Mouse (Mus musculus) retina, postnatal 7 days (tissue): Measurements from ENCODE around the gene Stac2.
A peak's percentile ranks its signal among the peaks of the same experiment; 100 is the strongest.

Experiments
- DNase-seq: peaks from one replicate; pipeline ENCODE4 v3.0.0-alpha.2; 2012; ENCODE audit warnings: low read depth, low spot score

The Stac2 gene

DNA sequence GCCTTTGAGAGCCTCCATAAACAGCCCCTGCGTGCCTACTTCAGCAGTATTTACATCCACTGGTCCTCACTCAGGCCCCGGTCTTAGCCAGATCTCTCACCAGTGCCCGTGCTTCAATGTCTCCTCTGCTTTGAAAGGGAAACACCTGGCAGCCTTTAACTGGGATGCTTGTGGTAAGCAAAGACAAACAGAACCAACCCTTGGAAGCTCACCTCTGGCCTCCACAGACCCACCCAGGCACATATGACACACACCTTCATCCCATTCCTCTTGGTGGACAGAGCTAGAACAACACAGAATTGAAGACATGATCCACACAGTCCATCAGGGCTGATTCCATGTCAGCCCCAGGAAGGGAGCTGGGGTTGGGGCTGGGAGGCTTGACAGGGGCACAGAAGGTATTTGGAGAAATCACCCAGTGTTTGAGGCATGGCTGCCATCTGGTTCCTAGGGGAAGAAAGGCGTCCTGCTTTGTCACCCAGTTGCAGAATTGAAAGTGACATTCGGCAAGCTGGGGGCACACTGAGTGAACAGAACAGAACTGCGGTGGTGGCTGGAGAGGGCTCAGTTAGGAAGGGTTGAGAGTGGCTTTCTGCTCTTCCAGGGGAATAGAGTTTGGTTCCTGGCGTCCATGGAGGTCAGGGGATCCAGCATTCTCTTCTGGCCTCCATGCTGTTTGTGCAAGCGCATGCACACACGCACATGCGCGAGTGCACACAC lies 55.0 kb downstream of the Stac2 start:
- no peak for DNase-seq

DNA sequence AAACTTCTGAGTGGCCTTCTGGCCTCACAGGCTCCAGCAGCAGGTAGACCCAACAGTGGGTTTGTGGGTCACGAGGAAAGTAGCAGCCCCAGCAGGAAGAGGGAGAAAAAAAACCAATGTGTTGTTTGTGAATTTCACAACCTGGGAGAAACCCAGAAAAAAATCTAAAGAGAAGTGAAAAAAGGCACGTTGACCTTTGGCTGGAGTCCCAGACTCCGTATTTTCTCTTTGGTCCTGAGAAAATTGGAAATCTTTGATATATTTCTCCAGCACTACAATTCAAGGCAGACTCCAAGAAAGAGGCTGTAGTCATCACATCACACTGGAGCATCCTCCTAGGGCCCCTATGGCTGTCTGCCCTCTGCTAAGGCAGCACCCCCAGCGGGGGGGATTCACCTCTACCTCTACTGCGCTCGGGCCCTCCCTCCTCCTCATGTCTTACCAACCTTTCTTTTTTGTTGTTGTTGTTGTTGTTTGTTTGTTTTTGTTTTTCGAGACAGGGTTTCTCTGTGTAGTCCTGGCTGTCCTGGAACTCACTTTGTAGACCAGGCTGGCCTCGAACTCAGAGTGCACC lies 55.8 kb downstream of the Stac2 start:
- no peak for DNase-seq

DNA sequence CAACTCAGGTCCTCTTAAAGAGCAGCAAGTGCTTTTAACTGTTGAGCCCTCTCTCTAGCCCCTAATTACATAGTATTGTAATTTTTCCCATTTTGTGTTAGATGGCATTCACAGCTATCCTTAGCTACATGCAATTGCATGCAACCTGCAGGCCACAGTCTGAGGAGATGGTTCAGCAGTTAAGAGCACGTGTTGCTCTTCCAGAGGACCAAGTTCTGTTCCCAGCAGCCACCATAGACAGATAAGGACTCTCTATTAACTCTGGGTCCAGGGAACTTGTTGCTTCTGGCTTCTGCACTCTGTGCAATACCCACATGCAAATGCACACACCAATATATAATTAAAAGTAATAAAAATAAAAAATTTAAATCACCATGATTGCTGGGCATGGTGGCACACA lies 56.6 kb downstream of the Stac2 start:
- no peak for DNase-seq

DNA sequence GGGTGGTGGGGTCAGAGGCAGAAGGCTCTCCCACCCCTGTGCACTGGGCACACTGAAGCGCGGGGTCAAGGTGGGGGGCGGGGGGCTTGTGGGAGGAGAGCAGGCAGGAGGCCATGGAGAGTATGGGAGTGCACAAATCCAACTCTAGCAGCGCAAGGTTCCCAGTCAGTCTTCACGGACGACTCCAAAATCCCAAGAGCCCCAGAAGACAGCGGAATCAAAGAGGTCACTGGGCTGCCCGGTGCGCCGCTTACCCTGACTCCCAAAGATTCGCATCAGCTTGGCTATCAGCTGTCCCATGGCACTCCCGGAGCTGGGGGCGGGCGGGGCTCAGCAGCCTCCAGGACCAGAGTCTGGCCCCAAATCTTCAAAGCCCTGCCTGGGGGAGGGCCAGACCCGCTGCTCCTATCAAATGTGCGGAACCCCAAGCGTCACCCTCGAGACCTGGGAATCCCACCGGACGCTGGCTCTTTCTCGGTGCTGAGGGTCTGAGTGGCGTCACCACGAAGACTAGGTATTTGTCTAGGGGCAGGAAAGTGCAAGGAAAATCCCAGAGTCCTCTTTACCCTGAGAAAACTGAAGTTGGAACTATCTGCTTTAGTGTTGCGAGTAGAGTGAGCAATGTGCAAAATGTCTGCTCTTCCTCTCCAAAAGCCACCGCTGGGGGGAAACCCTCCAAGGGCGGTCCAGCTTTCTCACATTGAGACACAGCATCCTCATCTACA lies 57.5 kb downstream of the Stac2 start, which contains the start of gene Arl5c:
Arl5c (minus strand) TSS at position 618 of the 725 bp plus-strand sequence.
- DNase-seq = no peak

DNA sequence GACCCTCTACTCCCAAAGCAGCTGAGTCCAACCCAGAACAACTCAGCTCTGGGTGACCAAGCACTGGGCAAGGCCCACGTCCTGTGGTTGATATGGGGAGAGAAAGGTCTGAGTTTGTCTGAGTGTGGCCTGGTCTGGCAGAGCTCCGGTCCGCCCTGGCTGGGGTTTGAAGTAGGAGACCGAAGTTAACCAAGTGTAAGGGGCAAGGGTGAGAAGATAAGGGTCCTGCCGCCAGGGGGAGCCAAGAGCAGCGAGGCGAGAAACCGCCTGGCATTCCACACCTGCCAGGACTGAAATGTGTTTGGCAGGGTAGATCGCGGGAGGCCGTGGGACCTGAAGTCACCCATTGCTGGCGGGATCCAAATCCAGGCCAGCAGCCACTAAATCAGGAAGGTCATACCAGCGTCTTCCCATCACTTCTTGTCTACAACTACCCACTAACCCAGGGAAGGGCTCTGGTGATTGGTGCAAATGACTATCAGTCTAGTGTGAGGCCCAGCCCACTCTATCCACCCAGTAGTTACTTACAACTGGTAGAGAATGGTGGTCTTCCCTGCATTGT lies 58.6 kb downstream of the Stac2 start:
- DNase-seq = no peak

DNA sequence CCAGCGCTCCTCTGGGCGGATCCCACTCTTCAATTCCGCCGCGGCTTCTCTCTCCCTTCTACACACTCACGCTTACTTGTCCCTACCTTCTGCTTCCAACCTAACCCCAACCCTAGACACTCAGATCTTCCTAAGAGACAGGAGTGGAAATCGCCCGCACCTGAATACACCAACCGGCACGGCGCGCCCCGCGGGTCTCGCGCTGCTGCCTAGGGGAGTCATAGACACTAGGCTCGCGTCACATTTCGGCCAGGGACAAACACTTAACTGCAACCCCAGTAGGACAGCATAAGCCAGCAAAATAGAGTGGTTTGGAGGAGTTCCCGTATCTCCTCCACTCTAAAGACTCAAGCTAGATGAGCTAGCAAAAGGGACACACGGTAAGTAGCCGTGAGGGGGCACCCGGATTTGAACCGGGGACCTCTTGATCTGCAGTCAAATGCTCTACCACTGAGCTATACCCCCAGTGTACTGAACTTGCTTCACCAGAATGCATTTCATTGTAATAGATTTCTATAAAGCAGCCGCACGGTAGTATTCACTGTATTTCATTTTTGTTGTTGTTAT lies 64.6 kb downstream of the Stac2 start:
- peak; percentile 72 for DNase-seq

DNA sequence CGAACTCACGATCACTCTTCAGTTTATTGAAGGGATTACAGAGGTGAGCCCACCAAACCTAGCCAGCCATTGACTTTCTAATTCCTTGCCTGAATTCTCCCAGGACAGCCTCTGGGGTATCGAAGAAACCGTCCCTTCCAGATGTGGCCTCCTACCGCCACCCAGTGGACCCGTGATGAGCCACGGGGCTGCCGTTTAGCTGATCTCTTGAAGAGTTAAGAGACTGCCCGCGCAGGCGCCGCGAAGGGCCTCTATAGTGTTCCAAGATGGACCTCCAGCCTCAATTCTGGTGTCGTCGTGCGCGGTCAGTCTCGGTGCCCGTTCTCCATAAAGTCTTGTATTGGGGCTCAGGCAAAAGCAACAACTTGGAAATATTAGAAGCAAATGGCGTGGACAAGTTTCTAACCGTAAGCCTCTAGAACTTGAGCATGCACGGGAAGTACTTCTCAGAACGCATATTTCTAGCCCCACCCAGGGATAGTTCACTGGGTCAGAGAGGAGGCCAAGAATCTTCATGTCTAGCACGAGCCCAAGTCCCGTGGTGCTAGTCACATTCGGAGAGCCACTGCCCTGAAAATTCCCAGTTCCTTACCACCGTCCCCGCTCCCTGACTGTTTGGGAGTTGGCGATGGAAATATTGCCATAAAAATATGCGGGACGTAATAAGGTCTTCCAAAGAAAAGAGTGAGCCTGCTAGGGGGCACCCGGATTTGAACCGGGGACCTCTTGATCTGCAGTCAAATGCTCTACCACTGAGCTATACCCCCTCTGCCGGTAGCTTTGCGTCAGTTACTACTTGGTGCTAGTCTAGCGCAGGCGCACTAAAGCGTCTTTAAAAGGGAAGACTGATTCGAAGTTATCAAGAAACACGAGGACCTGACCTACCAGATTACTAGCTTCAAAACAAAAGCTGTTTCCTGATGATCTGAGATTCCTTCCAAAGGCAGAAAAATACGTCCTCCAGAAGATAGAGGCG lies 65.4 kb downstream of the Stac2 start:
- DNase-seq = peak; percentile 87

DNA sequence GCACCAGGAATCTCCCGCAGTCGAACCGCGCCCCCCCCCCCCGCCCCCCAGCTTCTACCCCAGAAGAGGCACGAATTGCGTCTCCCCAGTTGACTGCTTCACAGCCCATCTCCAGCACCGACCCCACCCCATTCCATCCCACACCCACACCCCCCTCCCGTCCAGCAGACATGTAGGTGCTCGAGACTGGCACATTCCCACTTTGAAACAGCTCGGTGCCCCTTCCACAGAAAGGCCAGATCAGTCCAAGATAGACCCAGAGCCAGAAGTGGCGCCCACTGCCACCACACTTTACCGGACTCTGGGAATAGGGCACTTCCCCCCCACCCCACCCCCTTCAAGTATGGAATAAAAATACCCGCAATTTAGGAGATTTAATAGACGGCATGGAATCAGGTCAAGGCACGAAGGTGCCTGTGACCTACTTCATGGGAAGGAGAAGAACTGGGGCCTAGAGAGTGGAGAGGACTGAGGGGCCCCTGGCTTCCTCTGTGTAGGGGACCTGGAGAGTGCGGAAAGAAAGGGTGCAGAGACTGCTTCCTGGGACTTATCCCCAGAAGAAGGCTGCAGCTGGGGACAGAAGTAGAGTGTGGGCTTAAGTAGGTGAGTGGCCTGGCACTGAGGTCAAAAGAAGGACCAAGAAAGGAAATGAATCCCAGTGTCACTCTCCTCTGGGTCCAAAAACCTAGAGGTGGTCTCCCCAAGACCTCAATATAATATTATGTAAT lies 66.4 kb downstream of the Stac2 start:
- no peak for DNase-seq
